Mouse (Mus musculus) forebrain, embryonic 13.5 days (tissue): ENCODE data around the gene Tomm34. TPM values are rescaled to one million over a fixed set of nuclear protein-coding genes. Genes with fewer than 3 reads are reported as not detected.
"Not testable (repeated sequence)": the region's sequence is repeated elsewhere in the genome, so short reads cannot be mapped to it uniquely, and the experiment has no call there.

Experiments
- ATAC-seq: fragments of 200-750 bp; cut with Nextera tagmentation; 2 replicates; pipeline ENCODE4 v1.8.0; 2017
- H3K27ac ChIP-seq: fragments of 300-500 bp; sonication (generic); 2 replicates; pipeline ENCODE4 v1.5.1; 2015; ENCODE audit warnings: inconsistent platforms, mild to moderate bottlenecking, moderate library complexity
- H3K27me3 ChIP-seq: fragments of 300-500 bp; sonication (generic); 2 replicates; pipeline ENCODE4 v1.6.1; 2015; ENCODE audit warnings: mild to moderate bottlenecking, inconsistent platforms
- H3K36me3 ChIP-seq: fragments of 300-500 bp; sonication (generic); 2 replicates; pipeline ENCODE4 v1.6.1; 2015; ENCODE audit warnings: mild to moderate bottlenecking, inconsistent platforms; ENCODE audit not compliant: poor library complexity, severe bottlenecking
- H3K4me1 ChIP-seq: fragments of 300-500 bp; sonication (generic); 2 replicates; pipeline ENCODE4 v1.6.1; 2015; ENCODE audit warnings: inconsistent platforms
- H3K4me2 ChIP-seq: fragments of 300-500 bp; sonication (generic); 2 replicates; pipeline ENCODE4 v1.6.1; 2015; ENCODE audit warnings: inconsistent platforms, mild to moderate bottlenecking, moderate library complexity
- H3K4me3 ChIP-seq: fragments of 300-500 bp; sonication (generic); 2 replicates; pipeline ENCODE4 v1.5.1; 2015; ENCODE audit warnings: mild to moderate bottlenecking, inconsistent platforms
- H3K9ac ChIP-seq: fragments of 300-500 bp; sonication (generic); 2 replicates; pipeline ENCODE4 v1.6.1; 2015; ENCODE audit warnings: mild to moderate bottlenecking, inconsistent platforms
- H3K9me3 ChIP-seq: fragments of 300-500 bp; sonication (generic); replicated peaks from 2 replicates; pipeline ENCODE4 v1.6.1; 2016; ENCODE audit warnings: inconsistent platforms
- WGBS: fragments of 180-500 bp; shearing (Covaris S2); methylation state at CpG from one replicate; pipeline ENCODE4 v1.1.7; 2015; 5-methylcytosine and 5-hydroxymethylcytosine counted together
- polyA plus RNA-seq: library from polyadenylated mRNA; unstranded; fragments of >200 nt; fragmentation: Nextera tagmentation; extraction: Ambion mirVana; gene quantifications from 2 replicates; pipeline ENCODE4 v1.2.1, GENCODE M21; 2015

Gene Tomm34
- polyA plus RNA-seq, 1 experiment from 2014 or later = 47.8 TPM

GRCm38 (mm10) chr2:164073120-164073519 is 2.2 kb upstream of the Tomm34 start:
- WGBS = 88% methylated on average over 7 of the region's 7 CpGs
- H3K4me2 ChIP-seq = no peak overlapping the region
- no peak for ATAC-seq

DNA sequence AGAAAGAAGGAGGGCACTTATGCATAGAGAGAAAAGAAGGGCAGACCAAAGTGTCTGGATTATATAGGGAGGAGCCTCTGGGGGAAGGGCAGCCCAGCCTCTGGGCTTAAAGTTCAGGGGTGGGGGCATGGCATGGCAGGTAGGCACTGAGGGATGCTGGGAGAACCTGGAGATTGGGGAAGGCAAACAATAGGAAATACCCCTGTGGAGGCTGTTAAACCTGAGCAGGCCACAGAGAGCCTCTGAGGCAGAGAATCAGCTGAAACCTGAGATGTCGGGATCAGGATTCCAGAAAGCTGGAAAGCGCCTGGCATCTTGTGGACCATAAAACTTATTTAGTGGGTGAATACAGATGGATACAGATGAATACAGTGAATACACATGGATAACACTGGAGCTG is 1.1 kb upstream of the Tomm34 start:
- WGBS = 75% methylated on average over 2 of the region's 2 CpGs
- Histone ChIP-seq H3K36me3 (0 out of 2 replicates have a peak, but pooled peaks cover 1% of the 10 kb centered on the region), H3K4me3 (no peak overlapping the region), H3K4me2 (no peak overlapping the region), H3K9me3 (no peaks in the 10 kb centered on the region), H3K9ac (no peak overlapping the region), H3K27me3 (no peaks in the 10 kb centered on the region), H3K27ac (no peak overlapping the region), H3K4me1 (peaks cover 43% of the 10 kb centered on the region)
- ATAC-seq = no peak

More at GRCm38 (mm10) chr2:164073120-164073519, 2.2 kb upstream of the Tomm34 start:
- no peak overlapping the region for H3K9ac ChIP-seq
- no peak overlapping the region for H3K4me3 ChIP-seq
- H3K4me1 ChIP-seq = peaks cover 41% of the 10 kb centered on the region
- H3K27ac ChIP-seq = no peak overlapping the region
- no peaks in the 10 kb centered on the region for H3K36me3 ChIP-seq
- no peaks in the 10 kb centered on the region for H3K27me3 ChIP-seq
- no peaks in the 10 kb centered on the region for H3K9me3 ChIP-seq

- Histone ChIP-seq H3K4me3 (peak overlapping the region; percentile 87), H3K27ac (peak overlapping the region; percentile 75), H3K4me1 (peaks cover 43% of the 10 kb centered on the region), H3K4me2 (peak overlapping the region; percentile 76)
- not testable (repeated sequence) for ATAC-seq, H3K36me3 ChIP-seq, H3K9ac ChIP-seq, H3K9me3 ChIP-seq, H3K27me3 ChIP-seq
- 76% methylated on average over 11 of the region's 11 CpGs for WGBS
Observed at GRCm38 (mm10) chr2:164071437-164071820, 460 bp upstream of the Tomm34 start.

DNA sequence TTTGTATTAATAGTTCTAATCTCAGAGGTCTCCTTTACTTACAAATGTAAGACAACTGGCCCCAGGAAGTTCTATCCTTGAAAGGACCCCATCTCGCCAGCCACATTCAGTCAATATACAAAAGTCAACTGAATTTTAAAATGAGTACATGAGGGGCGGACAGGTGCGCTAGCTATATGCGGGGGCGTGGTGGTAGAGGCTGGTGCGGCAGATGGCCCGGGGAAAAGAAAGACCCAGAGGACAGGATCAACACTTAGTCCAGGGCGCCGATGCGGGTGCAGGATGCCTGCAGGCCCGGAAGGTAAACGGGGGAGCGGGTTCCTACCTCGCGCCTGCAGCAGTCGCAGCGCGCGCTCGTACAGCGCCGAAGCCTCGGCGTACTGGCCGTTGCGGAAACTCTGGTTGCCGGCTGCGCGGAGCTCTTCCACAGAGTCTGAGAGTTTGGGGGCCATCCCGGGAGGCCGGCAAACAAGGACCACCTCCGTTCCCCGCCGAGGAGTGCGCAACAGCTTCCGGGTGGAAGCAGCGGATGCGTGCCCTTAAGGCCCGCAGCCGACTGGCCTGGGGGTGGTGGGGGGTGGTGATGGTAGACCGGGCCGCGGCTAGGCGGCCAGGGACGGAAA is 716 bp downstream of the Tomm34 start, which contains the start of gene Stk4:
Gene Stk4 (plus strand): TSS at position 181 of the 623 bp plus-strand sequence.
- WGBS = under 1% methylated on average over 45 of the region's 45 CpGs
- Histone ChIP-seq H3K9ac (peak within 1 kb of the TSS; percentile 90), H3K36me3 (peaks cover 19% of the 10 kb centered on the region), H3K4me3 (peak within 1 kb of the TSS; percentile 87), H3K4me1 (peaks cover 34% of the 10 kb centered on the region), H3K4me2 (peak within 1 kb of the TSS; percentile 76), H3K27me3 (no peaks in the 10 kb centered on the region), H3K27ac (peak within 1 kb of the TSS; percentile 75), H3K9me3 (no peaks in the 10 kb centered on the region)
- ATAC-seq = peak; percentile 37

DNA sequence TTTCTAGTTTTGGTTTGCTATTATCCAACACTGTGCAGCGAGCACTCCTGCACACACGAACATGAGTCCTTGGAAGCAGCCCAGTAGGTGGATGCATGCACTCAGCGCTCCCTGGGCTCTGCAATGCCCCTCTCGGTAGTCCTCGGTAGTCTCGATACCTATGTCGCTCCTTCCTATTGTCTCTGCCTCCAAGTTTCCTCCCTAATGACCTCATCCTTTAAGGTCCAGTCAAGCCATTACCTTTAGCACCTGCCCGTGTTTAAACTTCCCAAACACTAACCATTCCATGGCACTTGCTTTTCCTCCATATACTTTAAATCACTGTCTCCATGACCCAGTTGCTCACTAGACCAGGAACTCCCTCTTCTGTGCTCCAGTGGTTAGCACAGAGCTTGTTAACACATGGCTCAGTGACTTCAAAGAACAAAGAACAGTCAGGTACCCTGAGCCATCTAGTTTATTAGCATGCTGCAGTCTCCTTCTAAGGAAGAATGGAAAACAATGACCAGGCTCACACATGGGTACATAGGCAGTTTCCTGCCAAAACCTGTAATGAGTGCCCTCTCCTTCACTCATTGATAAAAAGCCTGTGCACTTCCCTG is 11.2 kb downstream of the Tomm34 start:
- Histone ChIP-seq H3K4me1 (no peaks in the 10 kb centered on the region), H3K4me2 (no peak overlapping the region), H3K9ac (no peak overlapping the region), H3K9me3 (no peaks in the 10 kb centered on the region), H3K27ac (no peak overlapping the region), H3K27me3 (no peaks in the 10 kb centered on the region), H3K4me3 (no peak overlapping the region), H3K36me3 (peaks cover 92% of the 10 kb centered on the region)
- ATAC-seq = no peak
- 87% methylated on average over 8 of the region's 8 CpGs for WGBS

GRCm38 (mm10) chr2:164054671-164055070 is 16.3 kb downstream of the Tomm34 start:
- no peaks in the 10 kb centered on the region for H3K4me1 ChIP-seq
- no peak overlapping the region for H3K4me2 ChIP-seq
- H3K9ac ChIP-seq = no peak overlapping the region
- WGBS = 97% methylated on average over 8 of the region's 8 CpGs
- ATAC-seq = no peak
- peaks cover 85% of the 10 kb centered on the region for H3K36me3 ChIP-seq
- H3K4me3 ChIP-seq = no peak overlapping the region
- H3K27ac ChIP-seq = no peak overlapping the region
- no peaks in the 10 kb centered on the region for H3K27me3 ChIP-seq
- no peaks in the 10 kb centered on the region for H3K9me3 ChIP-seq

DNA sequence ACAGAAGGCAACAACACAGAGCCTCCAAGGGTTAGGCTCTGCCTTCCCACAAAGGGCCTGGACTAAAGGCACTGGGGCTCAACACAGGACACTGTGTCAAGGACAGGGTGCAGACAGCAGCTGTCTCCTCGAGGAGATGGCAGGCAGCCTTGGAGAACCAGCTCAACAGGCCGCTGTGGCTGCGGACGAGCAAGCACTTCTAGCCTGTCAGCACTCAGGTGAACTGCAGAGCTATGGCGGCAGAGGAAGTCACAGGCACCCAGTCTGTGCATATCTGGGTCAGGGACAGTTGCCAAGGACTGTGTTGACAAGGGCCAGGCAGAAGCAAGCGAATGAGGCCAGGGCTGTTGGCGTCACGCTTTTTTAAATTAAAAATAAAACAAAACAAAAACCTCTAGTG is 17.2 kb downstream of the Tomm34 start:
- Histone ChIP-seq H3K9ac (no peak overlapping the region), H3K36me3 (peaks cover 76% of the 10 kb centered on the region), H3K4me3 (no peak overlapping the region), H3K9me3 (no peaks in the 10 kb centered on the region), H3K4me1 (no peaks in the 10 kb centered on the region), H3K27ac (no peak overlapping the region), H3K4me2 (no peak overlapping the region), H3K27me3 (no peaks in the 10 kb centered on the region)
- no peak for ATAC-seq
- WGBS = 94% methylated on average over 8 of the region's 8 CpGs

DNA sequence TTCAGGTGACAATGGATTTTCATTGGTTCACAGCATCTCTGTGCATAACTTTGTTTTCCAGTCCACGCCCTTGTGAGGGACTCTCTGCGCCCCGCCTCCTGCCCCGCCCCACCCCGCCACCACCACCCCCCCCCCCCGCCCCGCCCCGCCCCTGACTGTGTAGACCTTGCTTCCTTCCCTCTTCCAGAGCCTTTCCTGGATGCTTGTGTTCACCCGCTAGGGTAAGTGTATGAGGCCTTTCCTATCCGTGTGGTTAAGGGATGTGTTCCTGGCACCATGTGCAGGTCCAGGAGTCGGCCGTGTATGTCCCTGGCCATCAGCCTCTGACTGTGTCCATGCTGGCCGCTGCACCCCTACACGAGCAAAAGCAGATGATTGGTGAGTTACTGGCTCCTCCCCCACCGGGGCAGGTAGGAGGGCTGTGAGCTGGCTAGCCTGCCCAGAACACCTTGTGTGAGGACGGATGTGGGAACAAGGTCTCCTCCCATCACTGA is 23.7 kb downstream of the Tomm34 start:
- Histone ChIP-seq H3K9me3 (no peaks in the 10 kb centered on the region), H3K9ac (peak overlapping the region; percentile 48; the same call in 1 of the 2 replicates), H3K4me2 (peak overlapping the region; percentile 56), H3K4me3 (peak overlapping the region; percentile 25), H3K27me3 (no peaks in the 10 kb centered on the region), H3K4me1 (0 out of 2 replicates have a peak, but pooled peaks cover 2% of the 10 kb centered on the region), H3K36me3 (peaks cover 17% of the 10 kb centered on the region), H3K27ac (no peak overlapping the region)
- whole genome bisulfite sequencing = under 1% methylated on average over 11 of the region's 16 CpGs
- peak; percentile 51; the same call in 1 of the 2 replicates for ATAC-seq

GRCm38 (mm10) chr2:164041523-164041922 is 29.4 kb downstream of the Tomm34 start:
- no peaks in the 10 kb centered on the region for H3K36me3 ChIP-seq
- H3K27ac ChIP-seq = no peak overlapping the region
- no peaks in the 10 kb centered on the region for H3K27me3 ChIP-seq
- ATAC-seq = no peak
- H3K9me3 ChIP-seq = no peaks in the 10 kb centered on the region
- H3K4me3 ChIP-seq = no peak overlapping the region
- 89% methylated on average over 2 of the region's 2 CpGs for WGBS
- H3K4me2 ChIP-seq = no peak overlapping the region
- H3K4me1 ChIP-seq = no peaks in the 10 kb centered on the region
- no peak overlapping the region for H3K9ac ChIP-seq

GRCm38 (mm10) chr2:164040949-164041348 is 30.0 kb downstream of the Tomm34 start:
- no peak for ATAC-seq
- Histone ChIP-seq H3K36me3 (no peaks in the 10 kb centered on the region), H3K27me3 (no peaks in the 10 kb centered on the region), H3K4me3 (no peak overlapping the region), H3K4me2 (no peak overlapping the region), H3K4me1 (no peaks in the 10 kb centered on the region), H3K9ac (no peak overlapping the region), H3K9me3 (no peaks in the 10 kb centered on the region), H3K27ac (no peak overlapping the region)
- 84% methylated on average over 6 of the region's 6 CpGs for WGBS

GRCm38 (mm10) chr2:164038407-164039028 is 32.5 kb downstream of the Tomm34 start:
- Histone ChIP-seq H3K9ac (no peak overlapping the region), H3K27ac (no peak overlapping the region), H3K36me3 (no peaks in the 10 kb centered on the region), H3K9me3 (no peaks in the 10 kb centered on the region), H3K27me3 (no peaks in the 10 kb centered on the region), H3K4me1 (no peaks in the 10 kb centered on the region), H3K4me2 (no peak overlapping the region), H3K4me3 (no peak overlapping the region)
- 91% methylated on average over 1 of the region's 1 CpGs for WGBS
- ATAC-seq = 0 out of 2 replicates have a peak, but pooled peaks have one; percentile 24

- no peaks in the 10 kb centered on the region for H3K4me1 ChIP-seq
- no peak overlapping the region for H3K9ac ChIP-seq
- no peak overlapping the region for H3K4me2 ChIP-seq
- no peaks in the 10 kb centered on the region for H3K27me3 ChIP-seq
- 55% methylated on average over 10 of the region's 10 CpGs for WGBS
- no peak overlapping the region for H3K27ac ChIP-seq
- H3K4me3 ChIP-seq = no peak overlapping the region
- no peaks in the 10 kb centered on the region for H3K36me3 ChIP-seq
- no peaks in the 10 kb centered on the region; the same call in 1 of the 2 replicates for H3K9me3 ChIP-seq
- ATAC-seq = no peak; the same call in 1 of the 2 replicates
Observed at GRCm38 (mm10) chr2:164036520-164037019, 34.4 kb downstream of the Tomm34 start.
